Mouse (Mus musculus): Measurements from ENCODE around the gene Akt1. TPM values are rescaled to one million over a fixed set of nuclear protein-coding genes. Genes with fewer than 3 reads are reported as not detected.

The Akt1 gene
- total and polyA plus RNA-seq, 3 experiments, result 149 to 207 (median 189) TPM

DNA sequence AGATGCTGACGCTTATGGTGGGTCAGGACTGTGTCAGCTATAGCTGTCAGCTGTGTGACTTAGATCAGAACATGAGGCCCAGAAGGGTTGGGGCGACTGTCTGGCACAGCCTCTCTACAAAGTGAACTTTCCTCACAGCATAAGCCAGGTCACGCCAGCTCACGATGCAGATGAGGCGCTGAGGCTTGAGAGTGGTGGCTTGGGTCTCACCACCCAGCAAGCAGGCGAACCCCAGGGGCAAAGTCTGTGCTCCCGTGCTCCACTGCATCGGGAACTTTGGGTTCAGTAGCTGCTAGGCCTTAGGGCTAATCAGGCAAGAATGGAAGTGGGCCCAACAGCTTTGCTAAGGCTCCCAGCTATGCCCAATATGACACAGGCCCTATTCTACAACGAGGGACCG is 65.7 kb downstream of the Akt1 start:
- intact Hi-C loops (cut with DNase I), result loop anchor here (5.0 kb wide), 1 partner anchor 107 kb away; no protein-coding TSS in a partner anchor
- no peaks in the 10 kb centered on the region for H3K27me3 ChIP-seq (ENCODE audit: control insufficient read depth, insufficient read depth, low read length)
- no peak overlapping the region for H3K9ac ChIP-seq (ENCODE audit: low read depth, low read length)
- DNase-seq, result no peak
- no peak overlapping the region for H3K27ac ChIP-seq
- H3K4me3 ChIP-seq, result no peak overlapping the region
- H3K79me2 ChIP-seq (replicated peaks; ENCODE audit: control insufficient read depth, insufficient read depth, low read length), result no peaks in the 10 kb centered on the region
- TF ChIP-seq POLR2A (IDR thresholded peaks at IDR 0.05; ENCODE audit: insufficient read depth, low read depth, low read length) (no peak), CTCF (IDR thresholded peaks at IDR 0.05) (no peak), EP300 (IDR thresholded peaks at IDR 0.05; ENCODE audit: insufficient read depth, low read depth, low read length) (no peak)
- 96% methylated on average over 10 of the region's 10 CpGs for WGBS
- H3K4me1 ChIP-seq (ENCODE audit: control insufficient read depth, insufficient read depth, low read length), result peaks cover 2% of the 10 kb centered on the region
- H3K36me3 ChIP-seq (ENCODE audit: control insufficient read depth, insufficient read depth, low read length), result no peaks in the 10 kb centered on the region

GRCm38 (mm10) chr12:112606998-112607397 is 67.7 kb downstream of the Akt1 start:
- Histone ChIP-seq H3K4me1 (ENCODE audit: control insufficient read depth, insufficient read depth, low read length) (peaks cover 2% of the 10 kb centered on the region), H3K36me3 (ENCODE audit: control insufficient read depth, insufficient read depth, low read length) (no peaks in the 10 kb centered on the region), H3K27ac (no peak overlapping the region), H3K9ac (ENCODE audit: low read depth, low read length) (no peak overlapping the region), H3K4me3 (no peak overlapping the region), H3K27me3 (ENCODE audit: control insufficient read depth, insufficient read depth, low read length) (no peaks in the 10 kb centered on the region), H3K79me2 (replicated peaks; ENCODE audit: control insufficient read depth, insufficient read depth, low read length) (no peaks in the 10 kb centered on the region)
- 39% methylated on average over 6 of the region's 6 CpGs for WGBS
- DNase-seq, result no peak
- intact Hi-C loops (cut with DNase I), result loop anchor here (5.0 kb wide), 1 partner anchor 105 kb away; no protein-coding TSS in a partner anchor
- TF ChIP-seq POLR2A (IDR thresholded peaks at IDR 0.05; ENCODE audit: insufficient read depth, low read depth, low read length), result no peak
- no peak for TF ChIP-seq CTCF (IDR thresholded peaks at IDR 0.05)
- TF ChIP-seq EP300 (IDR thresholded peaks at IDR 0.05; ENCODE audit: insufficient read depth, low read depth, low read length), result no peak

GRCm38 (mm10) chr12:112605766-112606165 is 68.9 kb downstream of the Akt1 start:
- 49% methylated on average over 6 of the region's 6 CpGs for whole genome bisulfite sequencing
- no peak overlapping the region for H3K4me3 ChIP-seq
- TF ChIP-seq EP300 (IDR thresholded peaks at IDR 0.05; ENCODE audit: insufficient read depth, low read depth, low read length) (peak; percentile 85), POLR2A (IDR thresholded peaks at IDR 0.05; ENCODE audit: insufficient read depth, low read depth, low read length) (no peak), CTCF (IDR thresholded peaks at IDR 0.05) (peak; percentile 93; the same call in 1 of the 2 replicates)
- H3K27me3 ChIP-seq (ENCODE audit: control insufficient read depth, insufficient read depth, low read length), result no peaks in the 10 kb centered on the region
- intact Hi-C loops (cut with DNase I), result loop anchor here (1.0 to 5.0 kb wide), 3 partner anchors 17 to 103 kb away; partner anchors contain the start of gene Inf2
- peak; percentile 79 to 86 for DNase-seq
- H3K36me3 ChIP-seq (ENCODE audit: control insufficient read depth, insufficient read depth, low read length), result no peaks in the 10 kb centered on the region
- no peaks in the 10 kb centered on the region for H3K79me2 ChIP-seq (replicated peaks; ENCODE audit: control insufficient read depth, insufficient read depth, low read length)
- H3K27ac ChIP-seq, result no peak overlapping the region
- H3K9ac ChIP-seq (ENCODE audit: low read depth, low read length), result no peak overlapping the region
- peaks cover 2% of the 10 kb centered on the region for H3K4me1 ChIP-seq (ENCODE audit: control insufficient read depth, insufficient read depth, low read length)

- no peak for DNase-seq
- 72% methylated on average over 20 of the region's 20 CpGs for WGBS
- H3K36me3 ChIP-seq (ENCODE audit: control insufficient read depth, insufficient read depth, low read length), result no peaks in the 10 kb centered on the region
- no peaks in the 10 kb centered on the region for H3K27me3 ChIP-seq (ENCODE audit: control insufficient read depth, insufficient read depth, low read length)
- no peak overlapping the region for H3K4me3 ChIP-seq
- TF ChIP-seq EP300 (IDR thresholded peaks at IDR 0.05; ENCODE audit: insufficient read depth, low read depth, low read length) (no peak), POLR2A (IDR thresholded peaks at IDR 0.05; ENCODE audit: insufficient read depth, low read depth, low read length) (no peak), CTCF (IDR thresholded peaks at IDR 0.05) (no peak)
- H3K79me2 ChIP-seq (replicated peaks; ENCODE audit: control insufficient read depth, insufficient read depth, low read length), result no peaks in the 10 kb centered on the region
- intact Hi-C loops (cut with DNase I), result loop anchor here (1.0 to 5.0 kb wide), 3 partner anchors 16 to 103 kb away; partner anchors contain the start of gene Inf2
- no peak overlapping the region for H3K9ac ChIP-seq (ENCODE audit: low read depth, low read length)
- H3K27ac ChIP-seq, result no peak overlapping the region
- peaks cover 2% of the 10 kb centered on the region for H3K4me1 ChIP-seq (ENCODE audit: control insufficient read depth, insufficient read depth, low read length)
These were observed 69.7 kb downstream of the Akt1 start for GRCm38 (mm10) chr12:112604709-112605649.

DNA sequence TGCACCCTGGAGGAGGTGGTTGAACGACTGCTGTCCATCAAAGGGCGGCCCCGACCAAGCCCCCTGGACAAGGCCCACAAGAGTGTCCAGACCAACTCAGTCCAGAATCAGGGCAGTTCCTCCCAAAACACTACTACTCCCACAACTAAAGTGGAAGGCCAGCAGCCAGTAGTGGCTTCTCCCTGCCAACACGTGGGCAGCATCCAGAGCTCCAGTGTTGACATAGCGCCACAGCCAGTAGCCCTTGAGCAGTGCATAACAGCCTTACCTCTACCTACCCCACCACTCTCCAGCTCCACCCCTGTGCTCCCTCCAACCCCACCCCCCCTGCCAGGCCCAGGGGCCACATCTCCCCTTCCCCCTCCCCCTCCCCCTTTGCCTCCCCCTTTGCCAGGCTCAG is 70.7 kb downstream of the Akt1 start:
- H3K4me1 ChIP-seq (ENCODE audit: control insufficient read depth, insufficient read depth, low read length), result peaks cover 2% of the 10 kb centered on the region
- intact Hi-C loops (cut with DNase I), result loop anchor here (2.0 kb wide), 1 partner anchor 15 kb away; the partner anchor contains the start of gene Inf2
- TF ChIP-seq EP300 (IDR thresholded peaks at IDR 0.05; ENCODE audit: insufficient read depth, low read depth, low read length), result no peak
- TF ChIP-seq CTCF (IDR thresholded peaks at IDR 0.05), result no peak
- TF ChIP-seq POLR2A (IDR thresholded peaks at IDR 0.05; ENCODE audit: insufficient read depth, low read depth, low read length), result no peak
- no peak overlapping the region for H3K27ac ChIP-seq
- H3K4me3 ChIP-seq, result no peak overlapping the region
- no peaks in the 10 kb centered on the region for H3K36me3 ChIP-seq (ENCODE audit: control insufficient read depth, insufficient read depth, low read length)
- WGBS, result 81% methylated on average over 5 of the region's 5 CpGs
- DNase-seq, result no peak
- no peak overlapping the region for H3K9ac ChIP-seq (ENCODE audit: low read depth, low read length)
- no peaks in the 10 kb centered on the region for H3K79me2 ChIP-seq (replicated peaks; ENCODE audit: control insufficient read depth, insufficient read depth, low read length)
- H3K27me3 ChIP-seq (ENCODE audit: control insufficient read depth, insufficient read depth, low read length), result no peaks in the 10 kb centered on the region

Small RNA genes lying within 50 kb of the gene (microRNA-seq; reads per million reads assigned to microRNA genes)
- gene Mir6939, result 0 to 1.9 reads per million in 2 experiments

Other genes with a start within 250 kb of the Akt1 start
- gene A530016L24Rik, start 185.4 kb downstream of the Akt1 start, total RNA-seq (2021), result 10 to 100 TPM; 34.7 to 38.6 TPM
- gene A530016L24Rik, start 185.4 kb downstream of the Akt1 start, polyA plus RNA-seq (2012; rRNA removed), result 52.9 and 63.1 TPM in 2 replicates
- not detected for gene Tmem179, start 158.1 kb downstream of the Akt1 start, total RNA-seq (2021)
- 0.44 and 0.62 TPM in 2 replicates for gene Tmem179, start 158.1 kb downstream of the Akt1 start, polyA plus RNA-seq (2012; rRNA removed)
- gene Inf2, start 86.1 kb downstream of the Akt1 start, total RNA-seq (2021), result 10 to 100 TPM; 15.0 to 17.3 TPM
- 11.7 and 12.7 TPM in 2 replicates for gene Inf2, start 86.1 kb downstream of the Akt1 start, polyA plus RNA-seq (2012; rRNA removed)
- 100 to 1,000 TPM; 150 to 173 TPM for gene Adssl1, start 54.8 kb downstream of the Akt1 start, total RNA-seq (2021)
- gene Adssl1, start 54.8 kb downstream of the Akt1 start, polyA plus RNA-seq (2012; rRNA removed), result 85.2 and 98.2 TPM in 2 replicates
- gene Siva1, start 30.2 kb downstream of the Akt1 start, total RNA-seq (2021), result 10 to 100 TPM; 32.0 to 38.7 TPM
- 38.4 and 39.4 TPM in 2 replicates for gene Siva1, start 30.2 kb downstream of the Akt1 start, polyA plus RNA-seq (2012; rRNA removed)
- gene Zbtb42, start 3.9 kb upstream of the Akt1 start, total RNA-seq (2021), result 1 to 10 TPM; 4.4 to 5.9 TPM
- 9.5 and 13.6 TPM in 2 replicates for gene Zbtb42, start 3.9 kb upstream of the Akt1 start, polyA plus RNA-seq (2012; rRNA removed)
- gene Cep170b, start 45.6 kb upstream of the Akt1 start, total RNA-seq (2021), result 10 to 100 TPM; 10.8 to 11.5 TPM
- 9.6 and 10.7 TPM in 2 replicates for gene Cep170b, start 45.6 kb upstream of the Akt1 start, polyA plus RNA-seq (2012; rRNA removed)
- gene Pld4, start 85.8 kb upstream of the Akt1 start, total RNA-seq (2021), result 1 to 10 TPM; 6.6 to 6.8 TPM
- 17.2 and 23.5 TPM in 2 replicates for gene Pld4, start 85.8 kb upstream of the Akt1 start, polyA plus RNA-seq (2012; rRNA removed)
- 10 to 100 TPM; 14.8 to 15.7 TPM for gene Ahnak2, start 127.8 kb upstream of the Akt1 start, total RNA-seq (2021)
- gene Ahnak2, start 127.8 kb upstream of the Akt1 start, polyA plus RNA-seq (2012; rRNA removed), result 5.4 and 7.5 TPM in 2 replicates
- gene Clba1, start 134.1 kb upstream of the Akt1 start, total RNA-seq (2021), result 1 to 10 TPM; 1.7 to 3.1 TPM
- gene Clba1, start 134.1 kb upstream of the Akt1 start, polyA plus RNA-seq (2012; rRNA removed), result 2.0 and 2.8 TPM in 2 replicates
- 1 to 10 TPM; 5.3 to 6.6 TPM for gene Cdca4, start 154.5 kb upstream of the Akt1 start, total RNA-seq (2021)
- gene Cdca4, start 154.5 kb upstream of the Akt1 start, polyA plus RNA-seq (2012; rRNA removed), result 7.6 and 10.0 TPM in 2 replicates
- gene Gpr132, start 193.3 kb upstream of the Akt1 start, total RNA-seq (2021), result under 1 TPM; 0.29 to 0.36 TPM
- 1.00 and 2.0 TPM in 2 replicates for gene Gpr132, start 193.3 kb upstream of the Akt1 start, polyA plus RNA-seq (2012; rRNA removed)